Mouse (Mus musculus): Measurements from ENCODE around the gene Rasgrf1. TPM values are rescaled to one million over a fixed set of nuclear protein-coding genes. Genes with fewer than 3 reads are reported as not detected.

Gene Rasgrf1
- polyA plus RNA-seq (2014; fragmentation: Illumina TruSeq; extraction: RNeasy Lipid Tissue Mini Kit (QIAGEN cat#74804); ENCODE audit: low read depth, low replicate concordance): not detected

DNA sequence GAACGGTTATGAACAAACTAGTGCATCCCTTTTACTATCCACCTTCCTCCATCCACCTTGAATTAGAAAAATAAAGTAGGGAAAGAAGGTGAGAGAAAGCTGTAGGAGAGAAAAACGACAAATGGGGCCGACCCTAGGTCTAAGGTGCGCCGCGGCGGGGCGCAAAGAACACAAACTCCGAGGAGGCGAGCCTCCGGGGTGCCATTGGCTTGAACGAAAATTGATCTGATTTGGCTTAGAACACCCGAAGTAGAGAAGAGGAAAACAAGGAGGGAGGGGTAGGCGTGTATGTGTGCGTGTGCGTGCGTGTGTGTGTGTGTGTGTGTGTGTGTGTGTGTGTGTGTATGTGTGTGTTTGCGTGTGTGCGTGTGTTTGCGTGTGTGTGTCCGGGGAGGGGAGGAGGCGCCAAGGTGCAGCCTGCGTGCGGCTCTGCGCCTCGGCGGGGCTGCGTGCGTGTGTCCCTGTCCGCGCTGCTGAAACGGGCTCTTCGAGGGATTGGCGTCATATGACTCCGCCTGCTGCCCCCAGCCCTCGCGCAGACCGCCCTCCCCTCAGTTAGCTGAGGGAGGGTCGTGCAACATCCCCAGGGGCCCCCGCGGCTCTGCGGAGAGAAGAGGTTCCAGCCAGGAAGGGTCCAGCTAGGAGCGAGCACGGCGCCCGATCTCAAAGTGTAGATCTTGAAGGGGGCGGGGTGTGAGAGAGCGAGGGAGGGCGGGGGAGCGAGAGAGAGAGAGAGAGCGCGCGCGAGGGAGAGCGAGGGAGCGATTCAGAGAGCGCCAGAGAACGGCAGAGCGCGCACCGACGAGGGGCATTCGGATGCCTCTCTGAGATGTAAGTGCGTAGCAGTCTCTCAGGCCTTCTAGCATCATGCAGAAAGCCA lies at the start of gene Rasgrf1:
Gene Rasgrf1, plus strand, starts transcription at position 778 of the 880 bp plus-strand sequence.

DNA sequence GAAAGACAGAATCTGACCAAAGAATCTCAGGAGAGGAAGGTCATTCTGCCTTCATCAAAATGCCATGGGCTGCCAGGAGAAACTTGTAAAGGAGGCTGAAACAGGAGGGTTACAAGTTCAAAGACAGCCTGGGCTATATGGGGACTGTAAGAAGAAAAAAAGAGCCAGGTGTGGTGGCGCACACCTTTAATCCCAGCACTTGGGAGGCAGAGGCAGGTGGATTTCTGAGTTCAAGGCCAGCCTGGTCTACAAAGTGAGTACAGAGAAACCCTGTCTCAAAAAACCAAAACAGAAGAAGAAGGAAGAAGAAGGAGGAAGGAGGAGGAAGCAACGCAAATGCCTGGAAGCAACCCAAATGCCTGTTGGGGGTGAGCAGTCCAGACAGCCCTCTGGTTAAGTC lies 144.1 kb downstream of the Rasgrf1 start, which contains the start of gene Ctsh:
Gene Ctsh, plus strand, starts transcription at position 301 of the 400 bp plus-strand sequence.

Other genes starting within 250 kb of the Rasgrf1 start
- gene Tmed3, start 204.8 kb upstream of the Rasgrf1 start, polyA plus RNA-seq (2014; fragmentation: Illumina TruSeq; extraction: RNeasy Lipid Tissue Mini Kit (QIAGEN cat#74804); ENCODE audit: low read depth, low replicate concordance): 8.1 TPM
- not detected for gene Ankrd34c, start 171.4 kb upstream of the Rasgrf1 start, polyA plus RNA-seq (2014; fragmentation: Illumina TruSeq; extraction: RNeasy Lipid Tissue Mini Kit (QIAGEN cat#74804); ENCODE audit: low read depth, low replicate concordance)
- 355 TPM for gene Ctsh, start 144.2 kb downstream of the Rasgrf1 start, polyA plus RNA-seq (2014; fragmentation: Illumina TruSeq; extraction: RNeasy Lipid Tissue Mini Kit (QIAGEN cat#74804); ENCODE audit: low read depth, low replicate concordance)
- gene Morf4l1, start 204.9 kb downstream of the Rasgrf1 start, polyA plus RNA-seq (2014; fragmentation: Illumina TruSeq; extraction: RNeasy Lipid Tissue Mini Kit (QIAGEN cat#74804); ENCODE audit: low read depth, low replicate concordance): 375 TPM